Mouse (Mus musculus) cerebellum, adult 2 months (tissue): ENCODE results near the gene Nkx2-1. TPM values are rescaled to one million over a fixed set of nuclear protein-coding genes. Genes with fewer than 3 reads are reported as not detected.

Experiments
- DNase-seq, 2 experiments: peaks; one replicate each; pipeline ENCODE4 v3.0.0; 2021
- H3K27ac ChIP-seq: fragments of 200-500 bp; 2 replicates; pipeline ENCODE4 v1.5.1; 2012; ENCODE audit warnings: low read length, control low read depth, inconsistent platforms; ENCODE audit not compliant: insufficient read depth
- H3K27me3 ChIP-seq: fragments of 200-500 bp; 2 replicates; pipeline ENCODE4 v1.6.1; 2012; ENCODE audit warnings: inconsistent platforms, mild to moderate bottlenecking, low read length, moderate library complexity; ENCODE audit not compliant: control insufficient read depth, insufficient read depth
- H3K4me1 ChIP-seq: fragments of 200-500 bp; 2 replicates; pipeline ENCODE4 v1.6.1; 2011; ENCODE audit warnings: low read length; ENCODE audit not compliant: control insufficient read depth, insufficient read depth
- H3K4me3 ChIP-seq: fragments of 200-500 bp; replicated peaks from 2 replicates; pipeline ENCODE3; 2011; ENCODE audit warnings: mild to moderate bottlenecking, low read depth, low read length, control low read depth; ENCODE audit not compliant: insufficient read depth
- CTCF ChIP-seq: fragments of 200-500 bp; IDR thresholded peaks from 2 replicates; pipeline ENCODE4 v1.5.1; 2011; ENCODE audit warnings: low read depth, mild to moderate bottlenecking, control low read depth, low read length, moderate library complexity, borderline replicate concordance; ENCODE audit not compliant: insufficient read depth
- POLR2A ChIP-seq: fragments of 200-500 bp; IDR thresholded peaks from 2 replicates; pipeline ENCODE4 v1.6.1; 2011; ENCODE audit warnings: low read length, control low read depth, borderline replicate concordance; ENCODE audit not compliant: insufficient read depth
- WGBS: fragments of 180-500 bp; shearing (Covaris S2); methylation state at CpG from one replicate; pipeline ENCODE4 v1.1.7; 2018; 5-methylcytosine and 5-hydroxymethylcytosine counted together
- polyA plus RNA-seq: library from polyadenylated mRNA; depleted of rRNA; stranded (reverse); fragments of >200 nt; gene quantifications from 2 replicates; pipeline ENCODE4 v1.2.3, GENCODE M21; 2012; rRNA removed

Nkx2-1 gene
- polyA plus RNA-seq, 1 experiment, result not detected

DNA sequence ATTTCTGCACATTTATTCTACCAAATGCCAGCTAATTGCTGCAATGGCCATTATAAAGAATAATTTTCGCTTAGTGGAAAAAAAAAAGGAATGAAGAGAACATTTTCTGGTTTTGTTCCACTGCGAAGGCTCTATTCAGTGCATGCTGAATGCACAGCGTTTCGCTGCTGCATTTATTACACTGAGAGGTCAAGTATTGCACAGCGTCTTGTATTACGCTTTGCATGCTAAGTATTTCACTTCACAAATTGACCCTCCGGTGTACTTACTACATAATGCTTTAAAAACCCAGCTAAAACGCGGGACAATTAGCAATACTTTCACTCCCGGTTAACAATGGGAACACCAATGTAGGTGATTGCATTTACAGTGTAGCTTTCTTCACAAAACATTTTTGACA is 54.1 kb downstream of the Nkx2-1 start:
- no peak for DNase-seq
- TF ChIP-seq CTCF (no peak), POLR2A (no peak)
- Histone ChIP-seq H3K4me1 (no peaks in the 10 kb centered on the region), H3K27ac (no peak overlapping the region), H3K27me3 (no peaks in the 10 kb centered on the region; the same call in 1 of the 2 replicates), H3K4me3 (no peak overlapping the region)
- WGBS, result 80% methylated on average over 10 of the region's 10 CpGs

Other genes with a start within 250 kb of the Nkx2-1 start
- gene Mbip, start 191.0 kb downstream of the Nkx2-1 start, polyA plus RNA-seq, result 39.4 and 40.8 TPM in 2 replicates
- gene Nkx2-9, start 76.4 kb upstream of the Nkx2-1 start, polyA plus RNA-seq, result 3.9 and 4.9 TPM in 2 replicates
- gene Pax9, start 154.9 kb upstream of the Nkx2-1 start, polyA plus RNA-seq, result not detected in 2 replicates